Mouse (Mus musculus): Measurements from ENCODE around the gene Spint4.

DNA sequence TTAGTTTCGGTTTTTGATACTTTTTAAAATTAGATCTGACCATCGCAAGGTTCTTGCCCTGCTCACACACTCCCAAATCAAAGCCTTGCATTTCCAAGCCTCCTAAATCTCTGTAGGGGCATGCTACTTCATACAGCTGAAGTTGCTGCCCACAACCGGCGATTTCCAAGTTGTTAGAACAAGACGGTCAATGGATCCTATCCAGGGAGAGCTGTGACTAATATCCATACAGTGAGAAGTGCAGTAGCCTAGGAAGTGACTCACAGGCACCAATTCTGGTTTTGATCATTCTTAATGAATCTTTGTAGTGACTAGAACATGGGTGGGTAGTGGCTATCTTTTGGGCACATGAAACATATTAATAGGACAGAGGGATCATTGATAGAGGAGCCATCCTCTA lies 3.5 kb downstream of the Spint4 start:
- TF ChIP-seq ZC3H11A (IDR thresholded peaks at IDR 0.05; ENCODE audit: low read depth, low read length) (no peak), CTCF (conservative IDR thresholded peaks at IDR 0.05 in 1 of 2, IDR thresholded peaks at IDR 0.05 in 1 of 2; ENCODE audit: low read depth in 2 of 2, low read length in 2 of 2) (no peak), EP300 (IDR thresholded peaks at IDR 0.05; ENCODE audit: low read length) (no peak), MEF2A (IDR thresholded peaks at IDR 0.05; ENCODE audit: borderline replicate concordance, low read depth, low read length) (no peak), CHD2 (IDR thresholded peaks at IDR 0.05; ENCODE audit: low read length) (no peak), ZNF384 (IDR thresholded peaks at IDR 0.05; ENCODE audit: low read depth, low read length) (no peak), ETS1 (conservative IDR thresholded peaks at IDR 0.05; ENCODE audit: low read depth, low read length) (no peak)
